Mouse (Mus musculus) left cerebral cortex, adult 8-10 months (tissue): ENCODE measurements around the gene Ccdc85c. TPM values are rescaled to one million over a fixed set of nuclear protein-coding genes. Genes with fewer than 3 reads are reported as not detected.

Experiments used
- DNase-seq, 2 experiments: peaks; one replicate each; pipeline ENCODE4 v3.0.0; 2022; ENCODE audit warnings: low spot score in 2 of 2
- total RNA-seq, 4 experiments: library from RNA; stranded (reverse); gene quantifications; 2 replicates each; pipeline ENCODE4 v1.2.4; 2022

Ccdc85c gene
- total RNA-seq, 4 experiments from 2014 or later, result 71.7 to 85.8 (median 80.1) TPM

DNA sequence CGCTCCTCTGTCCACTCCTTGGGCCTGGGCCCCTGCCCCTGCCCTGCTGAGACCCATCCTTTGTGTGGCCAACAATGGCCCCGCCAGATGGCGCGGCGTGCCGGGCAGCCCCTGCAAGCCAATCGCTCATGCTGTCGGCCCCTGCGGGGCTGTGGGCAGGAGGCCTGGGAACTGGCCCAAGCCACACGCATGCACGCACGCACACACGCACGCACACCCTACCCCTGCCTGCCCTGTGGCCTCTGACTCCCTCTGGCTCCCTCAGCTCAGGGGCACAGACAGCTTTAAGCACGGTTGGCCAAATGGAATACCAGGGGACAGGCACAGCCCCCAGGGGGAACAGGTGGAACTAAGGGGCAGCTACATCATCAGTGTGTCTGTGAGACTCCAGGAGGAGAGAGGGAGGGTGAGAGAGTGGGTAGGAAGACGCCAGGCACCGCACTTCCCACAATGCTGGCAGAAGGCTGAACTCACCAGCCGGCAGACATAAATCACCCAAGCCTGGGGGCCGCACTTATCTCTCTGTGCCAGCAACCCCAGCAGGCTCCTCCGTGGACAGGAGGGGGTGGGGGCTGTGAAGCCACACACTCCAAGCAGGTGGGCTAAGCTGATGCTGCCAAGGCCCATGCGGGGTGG lies 34.2 kb downstream of the Ccdc85c start:
- peak in 1 of 2 experiments; percentile 83 for DNase-seq

DNA sequence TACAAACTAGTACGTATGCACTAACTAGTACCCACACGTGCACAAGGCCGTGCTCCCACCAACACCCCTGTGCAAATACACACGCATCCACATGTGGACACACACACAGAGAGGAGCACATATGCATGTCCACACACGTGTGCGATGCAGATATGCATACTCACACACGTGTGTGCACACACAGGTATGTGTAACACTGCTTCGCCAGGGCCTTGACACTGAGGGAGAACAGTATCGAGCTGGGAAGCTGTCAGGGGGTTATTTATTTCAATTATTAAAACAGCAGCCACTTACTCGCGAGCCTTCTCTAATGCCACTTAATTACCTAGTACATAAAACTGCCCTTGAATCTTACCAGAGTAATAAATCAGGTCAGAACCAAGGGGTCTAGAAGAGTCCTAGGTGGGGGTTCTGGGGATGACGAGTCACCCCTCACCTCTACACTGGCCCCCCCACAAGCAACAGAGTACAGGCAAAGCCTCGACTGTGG lies 34.8 kb downstream of the Ccdc85c start:
- no peak for DNase-seq

DNA sequence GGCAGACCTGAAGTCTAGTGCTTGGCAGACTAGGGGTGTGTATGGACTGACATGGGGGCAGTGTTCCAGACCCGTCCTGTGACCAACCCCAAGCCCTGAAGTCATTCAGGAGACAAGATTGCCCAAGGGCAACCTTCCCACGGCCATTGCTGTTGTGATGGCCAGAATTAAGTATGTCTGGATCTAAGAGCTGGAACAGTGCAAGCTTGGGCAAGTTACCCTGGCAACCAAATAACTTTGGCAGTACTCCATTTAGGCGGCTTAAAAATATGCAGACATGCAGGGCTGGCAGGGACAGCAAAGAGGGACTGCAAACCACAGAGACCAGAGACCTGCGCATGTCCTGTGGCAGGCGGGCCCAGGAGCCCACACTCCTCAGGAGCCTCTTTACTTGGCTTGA lies 35.8 kb downstream of the Ccdc85c start:
- DNase-seq, result peak in 1 of 2 experiments; percentile 68

DNA sequence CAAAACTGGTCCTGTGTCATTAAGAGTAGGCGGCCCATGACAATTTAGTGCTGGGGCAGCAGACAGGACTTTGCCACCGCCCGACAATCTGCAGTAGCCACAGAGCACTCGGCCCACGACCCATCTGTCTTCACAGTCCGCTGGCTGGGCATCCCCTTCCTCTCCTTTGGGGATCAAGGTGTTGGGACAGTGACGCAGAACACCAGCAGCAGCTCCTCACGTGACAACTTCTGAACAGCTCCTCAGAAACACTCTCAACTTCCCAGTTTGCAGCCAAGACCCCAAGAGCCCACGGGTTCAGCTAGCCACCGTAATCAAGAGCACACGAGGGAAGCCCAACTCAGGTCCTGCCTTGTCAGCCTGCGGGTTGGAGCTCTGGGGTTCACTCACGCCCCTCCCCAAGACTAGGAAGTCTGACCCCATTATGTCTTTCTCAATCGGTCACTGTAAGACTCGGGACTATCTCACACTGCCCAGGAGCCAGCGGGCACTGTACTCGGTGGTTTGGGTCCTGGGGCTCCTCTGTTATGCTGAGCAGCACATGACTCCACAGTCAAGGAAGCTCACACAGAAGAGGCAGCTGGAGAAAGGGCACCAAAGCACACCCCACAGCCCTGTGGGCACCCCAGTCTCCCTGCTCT lies 36.7 kb downstream of the Ccdc85c start:
- DNase-seq, result no peak

DNA sequence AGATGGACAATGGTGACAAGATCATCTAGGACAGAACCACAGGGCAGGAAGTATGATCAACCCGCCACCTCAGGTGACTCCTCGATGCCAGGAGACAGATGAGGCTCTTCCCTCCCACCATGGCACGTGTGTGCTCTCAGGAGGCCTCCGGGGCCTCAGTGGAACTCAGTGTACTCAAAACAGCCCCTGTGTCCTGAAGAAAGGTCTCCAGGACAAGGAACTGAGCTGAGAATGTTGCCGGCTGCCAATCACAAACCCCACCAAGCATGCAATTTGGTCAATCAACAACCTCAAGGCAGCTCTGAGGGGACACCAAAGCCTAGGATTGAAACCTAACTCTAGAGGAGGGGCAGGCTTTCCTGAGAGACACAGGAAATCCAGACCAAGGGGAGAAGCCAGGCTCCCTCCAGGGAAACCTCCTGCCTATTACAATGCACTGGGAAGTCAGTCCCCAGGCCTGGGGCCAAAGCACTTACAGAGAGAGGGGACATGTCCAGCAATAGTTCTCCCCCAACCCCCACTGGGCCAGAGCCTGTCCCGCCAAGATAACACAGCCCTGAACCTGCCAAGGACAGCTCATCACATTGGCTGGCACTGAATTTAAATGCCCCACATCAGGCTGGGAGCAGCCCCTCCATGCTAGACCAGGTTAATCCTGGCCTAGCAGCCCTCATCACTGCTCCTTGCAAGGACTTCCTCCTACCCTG lies 37.8 kb downstream of the Ccdc85c start:
- no peak for DNase-seq

DNA sequence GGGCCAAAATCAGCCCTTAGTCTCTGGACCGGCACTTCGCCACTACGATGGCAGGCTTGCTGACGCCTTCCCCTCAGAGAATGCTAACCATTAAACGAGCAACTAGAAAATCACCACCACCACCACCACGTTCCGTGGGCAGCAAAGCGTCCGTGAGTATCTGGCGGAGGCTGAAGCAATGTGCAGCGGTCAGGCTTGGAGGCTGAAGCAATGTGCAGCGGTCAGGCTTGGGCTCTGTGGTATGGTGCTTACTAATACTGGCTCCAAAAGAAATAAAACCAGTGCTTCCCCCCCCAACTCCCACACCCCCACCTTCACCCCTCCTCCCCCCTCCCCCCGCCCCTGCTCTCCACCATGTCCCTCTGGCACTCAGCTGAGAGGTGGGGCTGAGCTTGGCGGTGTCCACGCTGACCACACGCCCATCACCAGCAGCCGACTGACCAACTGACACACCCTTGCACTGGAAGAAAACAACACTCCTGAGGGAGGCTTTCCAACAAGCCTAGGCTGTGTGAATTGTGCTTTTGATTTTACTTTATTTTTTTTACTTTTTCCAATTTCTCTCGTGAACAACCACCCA lies 39.2 kb downstream of the Ccdc85c start:
- no peak for DNase-seq

DNA sequence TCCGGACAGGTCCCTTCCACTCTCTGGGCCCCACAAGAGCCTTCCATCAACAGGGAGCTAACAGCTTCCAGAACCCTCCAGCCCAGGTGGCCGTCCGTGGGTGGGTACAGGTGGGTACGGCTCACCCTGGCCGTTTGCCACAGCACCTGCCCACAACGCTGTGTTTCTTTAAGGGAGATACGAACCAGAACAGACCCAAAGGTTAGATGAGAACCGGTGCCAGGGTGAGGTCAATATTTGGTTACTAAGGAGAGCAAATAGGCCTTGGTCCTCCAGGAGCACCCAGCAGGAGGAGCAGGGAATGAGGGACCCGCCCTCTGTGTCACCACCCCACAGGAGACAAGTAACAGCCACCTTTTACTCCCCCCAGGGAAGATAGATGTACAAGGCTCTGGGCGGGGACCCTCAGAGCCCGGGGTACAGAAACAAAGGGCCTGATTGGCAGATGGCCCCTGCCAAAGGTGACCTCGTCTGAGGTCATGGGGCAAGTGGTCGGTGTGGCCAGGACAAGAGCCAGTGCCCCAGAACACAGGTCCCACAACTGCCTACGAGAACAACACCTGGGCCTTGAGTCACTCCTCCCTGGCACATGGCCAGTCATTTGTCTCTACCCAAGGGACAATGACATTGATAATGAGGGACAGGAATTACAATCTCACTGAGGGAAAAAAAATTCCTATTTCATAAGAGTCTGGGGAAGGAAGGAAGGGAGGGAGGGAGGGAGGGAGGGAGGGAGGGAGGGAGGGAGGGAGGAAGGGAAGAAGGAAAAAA lies 40.2 kb downstream of the Ccdc85c start:
- DNase-seq, result no peak

DNA sequence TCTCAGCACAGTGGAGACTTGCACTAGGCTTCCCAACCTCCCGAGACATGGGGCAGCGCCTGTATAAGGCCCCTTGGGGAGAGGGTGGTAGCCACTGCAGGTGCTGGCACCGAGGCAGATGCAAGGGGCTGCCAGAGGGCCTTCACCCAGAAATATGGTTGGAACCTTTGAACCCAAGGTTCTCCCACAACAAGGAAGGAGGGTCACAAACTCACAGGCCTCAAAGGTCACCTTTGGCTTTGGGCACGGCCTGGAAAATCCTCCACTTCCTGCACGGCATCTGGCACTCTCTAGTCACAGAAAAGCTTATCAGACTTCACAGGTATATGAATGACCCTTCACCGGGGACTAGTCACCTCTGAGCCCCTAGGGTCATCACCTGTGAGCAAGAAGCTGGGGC lies 41.5 kb downstream of the Ccdc85c start:
- no peak for DNase-seq

DNA sequence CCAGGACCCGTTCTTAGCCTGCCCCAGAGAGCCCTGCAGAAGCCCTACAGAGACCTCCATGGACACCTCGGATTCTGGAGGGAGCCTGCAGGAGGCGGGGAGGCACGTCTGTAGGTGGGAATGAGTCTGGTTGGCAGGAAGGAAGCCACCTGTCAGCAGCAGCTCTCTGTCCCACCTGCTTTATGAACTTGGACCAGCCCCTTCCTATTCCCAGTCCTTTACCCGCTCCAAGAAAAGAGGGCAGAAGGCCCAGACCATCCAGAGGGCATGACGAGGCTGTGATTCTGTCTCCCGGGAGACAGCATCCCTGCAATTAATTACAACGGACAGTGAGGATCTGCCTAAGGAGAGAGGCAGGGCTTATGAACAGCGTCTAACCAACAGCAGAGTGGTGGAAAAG lies 43.3 kb downstream of the Ccdc85c start:
- no peak for DNase-seq

DNA sequence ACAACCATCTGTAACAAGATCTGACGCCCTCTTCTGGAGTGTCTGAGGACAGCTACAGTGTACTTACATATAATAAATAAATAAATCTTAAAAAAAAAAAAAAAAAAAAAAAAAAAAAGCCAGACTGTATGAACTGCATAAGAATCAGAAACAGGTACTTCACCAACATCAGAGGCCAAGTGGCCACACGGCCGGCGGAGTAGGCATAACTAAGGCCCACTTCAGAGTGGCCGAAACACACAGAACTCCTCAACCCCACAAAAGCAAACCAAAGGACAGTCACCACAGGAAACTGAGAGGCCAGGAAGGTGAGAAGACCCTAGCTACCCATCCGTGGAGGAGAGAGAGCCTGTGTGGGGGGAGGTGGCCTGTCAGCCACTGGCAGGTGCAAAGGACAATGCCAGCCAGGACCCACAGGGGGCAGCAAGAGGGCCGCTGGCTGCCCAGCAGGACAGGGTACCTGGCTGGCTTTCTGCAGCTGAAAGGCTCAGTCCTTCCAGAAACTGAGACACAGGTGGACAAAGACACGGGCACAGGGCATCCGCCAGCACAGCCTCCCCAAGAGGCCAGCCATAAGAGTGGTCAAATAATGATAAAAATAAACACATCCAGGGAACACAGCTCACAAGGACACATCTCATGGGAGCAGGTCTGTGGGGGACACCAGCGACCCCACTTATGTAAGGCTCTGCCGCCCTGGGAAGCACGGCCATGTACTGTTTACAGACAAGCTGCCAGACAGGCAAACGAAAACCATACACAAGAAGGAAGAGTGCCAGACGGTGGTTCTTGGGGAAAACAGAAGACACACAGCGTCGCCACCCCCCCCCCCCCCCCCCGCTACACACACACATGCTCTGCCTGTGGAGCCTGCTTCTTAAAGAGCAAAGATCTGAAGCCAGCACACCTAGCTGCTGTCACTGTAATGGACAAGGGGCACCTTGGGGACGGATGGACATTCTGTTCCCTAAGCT lies 44.1 kb downstream of the Ccdc85c start:
- DNase-seq, result no peak

DNA sequence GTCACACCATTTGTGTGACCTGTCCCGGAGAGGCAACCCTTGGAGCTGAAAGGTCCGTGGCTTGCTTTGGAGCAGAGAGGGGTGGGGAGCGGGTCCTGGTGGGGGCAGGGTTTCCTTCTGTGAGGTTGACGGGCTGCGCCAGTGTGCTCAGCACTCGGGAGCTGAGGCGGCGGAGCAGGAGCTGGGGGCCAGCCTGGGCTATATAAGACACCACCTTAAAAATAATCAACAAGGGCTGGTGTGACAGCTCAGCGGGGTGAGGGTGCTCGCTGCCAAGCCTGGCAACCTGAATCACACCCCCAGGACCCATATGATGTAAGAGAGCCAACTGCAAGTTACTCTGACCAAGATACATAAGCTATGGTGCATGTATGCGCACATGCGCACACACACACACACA lies 45.1 kb downstream of the Ccdc85c start:
- DNase-seq, result no peak

DNA sequence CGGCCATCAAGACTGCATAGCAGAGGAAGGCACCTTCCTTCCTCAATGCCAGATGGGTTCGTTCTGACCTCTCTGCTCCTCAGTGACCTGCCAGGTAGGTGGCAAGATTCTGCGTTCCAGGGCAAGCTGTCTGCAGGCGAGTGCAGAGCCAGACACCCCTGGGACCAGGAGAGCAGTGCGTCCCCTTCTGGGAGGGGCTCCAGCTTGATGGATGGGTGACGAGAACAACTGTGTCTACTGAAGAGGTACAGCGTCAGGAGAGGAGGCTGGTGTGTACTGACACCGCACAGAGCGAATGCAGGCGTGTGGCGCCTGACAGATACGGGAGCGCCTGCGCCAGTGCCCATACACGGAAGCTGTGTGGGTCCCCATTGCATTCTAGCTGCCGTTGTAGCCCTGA lies 47.7 kb downstream of the Ccdc85c start:
- DNase-seq, result no peak

DNA sequence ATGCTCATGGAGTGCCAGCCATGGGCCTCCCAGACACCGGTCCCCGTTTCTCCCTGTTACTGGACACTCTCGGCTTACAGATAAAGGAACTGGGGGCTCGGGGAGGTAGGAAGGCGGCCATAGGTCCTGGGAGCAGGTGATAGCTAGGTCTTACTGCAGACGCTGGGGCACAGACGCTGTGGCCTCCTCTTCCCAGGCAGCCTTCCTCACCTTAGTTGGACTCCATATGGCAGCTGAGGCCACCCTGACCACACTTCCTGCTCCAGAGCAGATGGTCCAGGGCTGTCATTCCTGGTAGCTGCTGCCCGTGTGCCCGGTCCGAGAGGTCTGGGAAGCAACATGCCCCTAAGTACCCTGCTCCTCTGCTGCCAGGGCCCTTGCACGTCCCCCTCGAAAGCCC lies 48.3 kb downstream of the Ccdc85c start:
- DNase-seq, result no peak

DNA sequence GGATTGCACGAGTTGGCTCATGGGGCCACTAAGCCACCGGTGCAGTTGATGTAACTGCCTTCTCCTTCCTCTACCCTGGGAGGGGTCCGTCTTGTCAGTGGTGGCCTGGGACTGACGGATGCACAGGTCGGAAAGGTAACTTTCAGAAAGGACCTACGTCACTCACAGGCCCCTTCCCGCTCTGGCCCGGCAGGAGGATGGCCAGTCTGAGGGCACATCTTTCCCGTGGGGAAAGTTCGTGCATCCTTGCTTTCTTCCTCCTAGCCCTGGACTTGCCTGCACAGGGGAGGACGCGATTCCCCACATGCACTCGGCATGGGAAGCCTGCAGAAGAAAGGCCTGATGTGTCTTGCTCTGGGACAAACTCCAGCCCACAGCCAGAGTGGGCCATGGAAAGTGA lies 49.0 kb downstream of the Ccdc85c start:
- DNase-seq, result no peak

DNA sequence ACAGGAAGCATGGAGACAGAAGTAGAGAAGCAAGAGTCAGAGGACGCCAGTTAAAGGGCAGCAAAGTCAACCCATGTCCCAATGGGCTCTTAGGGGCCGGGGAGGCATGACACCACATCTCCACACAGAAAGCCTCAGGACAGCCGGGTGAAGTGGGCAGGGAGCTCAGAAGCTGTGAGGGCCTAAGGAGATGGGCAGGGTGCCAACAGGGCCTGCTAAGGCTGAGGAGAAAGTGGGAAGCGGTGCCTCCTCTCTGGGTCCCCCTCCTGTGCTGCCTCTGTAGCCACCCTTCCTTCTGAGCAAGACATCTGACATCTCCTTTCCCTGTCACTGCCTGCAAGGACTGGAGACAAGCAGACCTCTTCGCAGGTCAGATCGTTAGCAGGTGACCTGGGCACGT lies 49.4 kb downstream of the Ccdc85c start:
- DNase-seq, result no peak

DNA sequence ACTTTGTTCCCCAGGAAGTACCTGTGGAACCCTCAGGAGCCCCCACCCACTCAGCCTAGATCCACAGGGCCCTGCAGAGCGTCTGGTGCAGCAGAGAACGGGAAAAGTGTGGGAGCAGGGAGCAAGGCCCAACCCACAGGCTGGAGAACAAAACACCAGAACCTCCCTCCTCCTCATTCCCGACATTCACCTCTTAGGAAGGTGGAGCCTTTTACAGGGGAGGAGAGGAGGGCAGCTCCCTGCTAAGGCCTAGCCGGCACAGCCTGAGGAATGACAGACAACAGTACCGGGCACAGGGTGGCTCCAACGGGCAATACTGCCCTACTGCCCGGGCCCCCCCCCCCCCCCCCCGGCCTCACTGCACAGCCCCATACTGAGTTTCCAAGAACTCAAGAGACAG lies 51.9 kb downstream of the Ccdc85c start:
- no peak for DNase-seq

DNA sequence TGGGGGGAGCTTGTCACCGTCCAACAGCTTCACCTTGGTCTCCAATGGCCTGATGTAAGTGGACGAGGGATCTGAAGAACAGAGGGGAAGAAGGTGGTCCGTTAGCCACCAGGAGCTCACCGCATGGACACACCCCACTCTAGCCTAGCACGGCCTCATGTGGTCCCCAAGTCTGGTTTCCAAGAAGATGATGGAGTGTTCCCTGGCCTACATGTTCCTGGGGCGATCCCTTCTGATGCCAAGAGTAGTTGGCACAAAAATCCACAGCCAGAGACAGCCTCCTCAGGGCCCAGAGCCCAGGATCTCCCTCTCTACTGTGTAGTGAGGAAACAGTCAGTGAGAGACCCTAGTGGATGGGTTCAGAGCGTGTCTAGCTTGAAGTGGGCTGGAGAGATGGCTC lies 53.5 kb downstream of the Ccdc85c start:
- DNase-seq, result no peak

DNA sequence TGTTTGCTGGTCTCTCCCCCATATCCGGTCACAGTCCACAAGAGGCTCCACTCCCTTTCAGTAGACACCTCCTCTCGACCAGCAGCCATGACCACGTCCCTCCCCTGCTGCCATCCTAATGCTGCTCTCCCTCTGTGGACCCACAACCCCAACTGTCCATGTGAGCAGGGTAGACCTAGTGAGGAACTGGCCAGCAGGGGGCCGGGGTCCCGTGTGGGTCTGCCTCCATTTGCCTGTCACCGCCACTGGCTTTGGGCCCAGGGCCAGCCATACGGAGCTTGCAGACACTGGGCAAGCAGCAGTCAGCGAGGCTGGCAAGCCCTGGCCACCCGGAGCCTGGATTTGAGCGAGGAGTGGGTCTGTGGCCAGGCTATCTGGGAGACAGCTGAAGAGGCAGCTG lies 54.0 kb downstream of the Ccdc85c start:
- no peak for DNase-seq

DNA sequence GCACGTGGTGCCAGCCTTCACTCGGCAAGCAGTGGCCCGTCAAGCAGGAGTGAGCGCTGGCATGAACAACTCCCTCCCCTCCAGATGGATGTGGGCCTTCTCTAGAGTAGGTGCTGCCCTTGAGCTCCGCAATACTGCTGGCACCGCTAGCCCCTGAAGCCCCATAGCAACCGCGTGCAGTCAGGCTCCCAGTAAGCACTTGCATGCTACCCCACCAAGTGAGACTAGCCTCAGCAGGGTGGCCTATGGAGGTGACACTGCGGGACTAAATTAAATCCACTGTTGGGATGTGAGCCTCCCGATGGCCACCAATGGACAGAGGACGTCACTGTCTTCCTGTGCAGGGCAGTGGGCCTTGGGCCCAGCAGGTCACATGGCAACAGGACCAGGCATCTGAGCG lies 54.6 kb downstream of the Ccdc85c start:
- no peak for DNase-seq
